12 mouse cellular contexts compared by ENCODE assay signal in genomic region chr14:79521471-79522117, GRCm38 (mm10). TPM values are rescaled to one million over a fixed set of nuclear protein-coding genes. Genes with fewer than 3 reads are reported as not detected.
DNase-seq lines count a peak whose midpoint lies in the region; ATAC-seq and TF ChIP-seq lines count a peak whose summit lies in the region.
"Had no signal": no experiment of that assay in that cellular context is flagged by ENCODE, and none has a peak within 500 bp of the region (broad histone marks: within the 10 kb centered on the region; RNA-seq: fewer than 3 reads in every experiment).

No protein-coding gene starts in this region.

- intact Hi-C loops in gastrocnemius, postnatal 36 days (cut with DNase I): no loop called here

- H3K9ac ChIP-seq in kidney, embryonic 14.5 days (ENCODE audit: low read depth, low read length): no peak overlapping the region
- H3K9ac ChIP-seq: embryonic facial prominence, embryonic 13.5 days; neural tube, embryonic 15.5 days had no signal

- H3K9me3 ChIP-seq in kidney, embryonic 14.5 days (ENCODE audit: control insufficient read depth, low read length): no peaks in the 10 kb centered on the region
- H3K9me3 ChIP-seq in megakaryocyte, embryonic 14.5 days: no peaks in the 10 kb centered on the region
- H3K9me3 ChIP-seq: embryonic facial prominence, embryonic 13.5 days; neural tube, embryonic 15.5 days had no signal

- no peaks in the 10 kb centered on the region for H3K27me3 ChIP-seq in kidney, adult 2 months (replicated peaks; ENCODE audit: control insufficient read depth, insufficient read depth, low read length)
- no peaks in the 10 kb centered on the region for H3K27me3 ChIP-seq in kidney, embryonic 14.5 days (ENCODE audit: control insufficient read depth, insufficient read depth, low read length)
- no peaks in the 10 kb centered on the region for H3K27me3 ChIP-seq in megakaryocyte, embryonic 14.5 days (replicated peaks)
- H3K27me3 ChIP-seq: embryonic facial prominence, embryonic 13.5 days; neural tube, embryonic 15.5 days had no signal

- no peak for TF ChIP-seq CTCF in kidney, adult 2 months (conservative IDR thresholded peaks at IDR 0.05; ENCODE audit: insufficient read depth, insufficient read length, low read depth, low read length)

- H3K4me2 ChIP-seq in kidney, embryonic 14.5 days (replicated peaks; ENCODE audit: low read depth, low read length): no peak overlapping the region
- H3K4me2 ChIP-seq: embryonic facial prominence, embryonic 13.5 days; neural tube, embryonic 15.5 days had no signal

- no peak for TF ChIP-seq POLR2A in kidney, adult 2 months (IDR thresholded peaks at IDR 0.05; ENCODE audit: low read depth, low read length)

- no peaks in the 10 kb centered on the region for H3K36me3 ChIP-seq in kidney, adult 2 months (ENCODE audit: control insufficient read depth, insufficient read depth, low read length)
- H3K36me3 ChIP-seq in kidney, embryonic 14.5 days (ENCODE audit: control insufficient read depth, insufficient read depth, low read length): no peaks in the 10 kb centered on the region
- peaks cover 21% of the 10 kb centered on the region for H3K36me3 ChIP-seq in megakaryocyte, embryonic 14.5 days (replicated peaks; ENCODE audit: low read length)
- H3K36me3 ChIP-seq: embryonic facial prominence, embryonic 13.5 days; neural tube, embryonic 15.5 days had no signal

- 59% methylated on average over 6 of the region's 6 CpGs for whole genome bisulfite sequencing in kidney, adult 2 months
- WGBS in kidney, embryonic 14.5 days: 76% methylated on average over 6 of the region's 6 CpGs

- ATAC-seq in kidney, embryonic 14.5 days (ENCODE audit: low FRiP score, low TSS enrichment): no peak

- peak overlapping the region; percentile 86 for H3K27ac ChIP-seq in kidney, adult 2 months (ENCODE audit: insufficient read depth, low read depth, low read length)
- H3K27ac ChIP-seq in kidney, embryonic 14.5 days (ENCODE audit: low read depth, low read length): no peak overlapping the region
- peak overlapping the region; percentile 55 for H3K27ac ChIP-seq in brown adipose tissue, adult 24 weeks (replicated peaks; ENCODE audit: low read depth, low read length)
- H3K27ac ChIP-seq: embryonic facial prominence, embryonic 13.5 days; neural tube, embryonic 15.5 days had no signal

- no peak overlapping the region for H3K4me3 ChIP-seq in kidney, adult 2 months (ENCODE audit: insufficient read depth, low read depth, low read length)
- H3K4me3 ChIP-seq in kidney, embryonic 14.5 days (ENCODE audit: low read length): no peak overlapping the region
- H3K4me3 ChIP-seq in brown adipose tissue, adult 24 weeks (ENCODE audit: insufficient read depth, low read depth, low read length): no peak overlapping the region
- peak overlapping the region; percentile 89 for H3K4me3 ChIP-seq in megakaryocyte, embryonic 14.5 days (replicated peaks)
- H3K4me3 ChIP-seq: embryonic facial prominence, embryonic 13.5 days; neural tube, embryonic 15.5 days had no signal

- peaks cover 29% of the 10 kb centered on the region for H3K4me1 ChIP-seq in kidney, adult 2 months (ENCODE audit: control insufficient read depth, insufficient read depth, low read length)
- H3K4me1 ChIP-seq in kidney, embryonic 14.5 days (ENCODE audit: control insufficient read depth, insufficient read depth, low read length): no peaks in the 10 kb centered on the region
- peaks cover 32% of the 10 kb centered on the region for H3K4me1 ChIP-seq in brown adipose tissue, adult 24 weeks (ENCODE audit: control insufficient read depth, insufficient read depth, insufficient read length, low read length)
- H3K4me1 ChIP-seq in megakaryocyte, embryonic 14.5 days: peaks cover 93% of the 10 kb centered on the region
- H3K4me1 ChIP-seq: neural tube, embryonic 15.5 days had no signal

- DNase-seq in kidney, adult 2 months: peak; percentile 43
- DNase-seq in CD4-positive, CD25-positive, alpha-beta regulatory T cell, adult 2 months (ENCODE audit: low read depth, low spot score): peak; percentile 73
- DNase-seq in urinary bladder, postnatal 14 days (ENCODE audit: low spot score): no peak
- DNase-seq in gastrocnemius, postnatal 36 days: no peak
- DNase-seq in cerebellum, adult 11-12 months: no peak
- DNase-seq: kidney, postnatal 4 days; lung, postnatal 4 days had no signal

RNA-seq across cellular contexts. Expression of gene Wbp4, which starts 40.3 kb away (rescaled TPM):
- 4.7 and 5.0 TPM in 2 replicates for polyA plus RNA-seq in kidney, adult 2 months (2012; rRNA removed)
- polyA plus RNA-seq in kidney, embryonic 14.5 days (2014; fragmentation: Nextera tagmentation; extraction: Ambion mirVana): 47.1 and 64.8 TPM in 2 replicates
- polyA plus RNA-seq in brown adipose tissue, adult 24 weeks (2012; ENCODE audit: insufficient read depth, insufficient read length, missing spikeins): 25.0 and 28.1 TPM in 2 replicates
- 3.9 and 4.4 TPM in 2 replicates for polyA plus RNA-seq in megakaryocyte, embryonic 14.5 days (2012; ENCODE audit: insufficient read depth, low replicate concordance)
- total RNA-seq in gastrocnemius, postnatal 36 days (2021): 10 to 100 TPM; 16.0 to 19.9 TPM

RNA-seq across cellular contexts. Expression of gene Elf1, which starts 40.6 kb away (rescaled TPM):
- polyA plus RNA-seq in kidney, adult 2 months (2012; rRNA removed): 15.3 and 15.4 TPM in 2 replicates
- 13.9 and 18.5 TPM in 2 replicates for polyA plus RNA-seq in kidney, embryonic 14.5 days (2014; fragmentation: Nextera tagmentation; extraction: Ambion mirVana)
- 10.0 and 11.5 TPM in 2 replicates for polyA plus RNA-seq in brown adipose tissue, adult 24 weeks (2012; ENCODE audit: insufficient read depth, insufficient read length, missing spikeins)
- 1.5 and 3.9 TPM in 2 replicates for polyA plus RNA-seq in megakaryocyte, embryonic 14.5 days (2012; ENCODE audit: insufficient read depth, low replicate concordance)
- total RNA-seq in gastrocnemius, postnatal 36 days (2021): 1 to 10 TPM; 4.8 to 4.9 TPM

Comparison
In these comparisons a context has a peak if more than half of its experiments do, and no peak if none do; other contexts are left out.
1. DNase-seq: peak in kidney, adult 2 months (single experiment) and CD4-positive, CD25-positive, alpha-beta regulatory T cell, adult 2 months (single experiment); none in urinary bladder, postnatal 14 days (single experiment), gastrocnemius, postnatal 36 days (0 of 2) and cerebellum, adult 11-12 months (single experiment).